Mouse (Mus musculus) adrenal gland, postnatal 36 days (tissue): ENCODE data around the gene Hoxb7. TPM values are rescaled to one million over a fixed set of nuclear protein-coding genes. Genes with fewer than 3 reads are reported as not detected.

Source experiments
- DNase-seq, 2 experiments: peaks; one replicate each; pipeline ENCODE4 v3.0.0; 2021; ENCODE audit warnings: mixed read lengths in 1 of 2
- total RNA-seq, 2 experiments: library from RNA; stranded (reverse); gene quantifications; 2 replicates each; pipeline ENCODE4 v1.2.3; 2021

Hoxb7 gene
- total RNA-seq, 2 experiments from 2014 or later, result 35.5 to 49.8 TPM

GRCm38 (mm10) chr11:96298895-96299667 is 12.7 kb downstream of the Hoxb7 start:
- DNase-seq, result peak; percentile 89 to 91

- DNase-seq, result no peak
These were observed 13.4 kb downstream of the Hoxb7 start for GRCm38 (mm10) chr11:96299781-96300180.

- no peak for DNase-seq
These were observed 14.1 kb downstream of the Hoxb7 start for GRCm38 (mm10) chr11:96300354-96301063.

GRCm38 (mm10) chr11:96301064-96301431 is 14.6 kb downstream of the Hoxb7 start:
- no peak for DNase-seq

GRCm38 (mm10) chr11:96301837-96302236 is 15.4 kb downstream of the Hoxb7 start:
- DNase-seq, result peak; percentile 90 to 93

- DNase-seq, result no peak
These were observed 16.1 kb downstream of the Hoxb7 start for GRCm38 (mm10) chr11:96302381-96303150.

GRCm38 (mm10) chr11:96303151-96304099 is 17.0 kb downstream of the Hoxb7 start, which contains the start of gene Hoxb5:
Gene Hoxb5 (plus strand): TSS chr11:96303336.
- peak; percentile 92 for DNase-seq

- DNase-seq, result no peak
These were observed 18.2 kb downstream of the Hoxb7 start for GRCm38 (mm10) chr11:96304381-96305195.

GRCm38 (mm10) chr11:96305505-96306182 is 19.2 kb downstream of the Hoxb7 start:
- no peak for DNase-seq

- no peak for DNase-seq
These were observed 19.9 kb downstream of the Hoxb7 start for GRCm38 (mm10) chr11:96306183-96306907.

GRCm38 (mm10) chr11:96306908-96307269 is 20.5 kb downstream of the Hoxb7 start:
- no peak for DNase-seq

GRCm38 (mm10) chr11:96308763-96309162 is 22.3 kb downstream of the Hoxb7 start:
- DNase-seq, result no peak

- no peak for DNase-seq
These were observed 22.9 kb downstream of the Hoxb7 start for GRCm38 (mm10) chr11:96309288-96309687.

- DNase-seq, result no peak
These were observed 23.9 kb downstream of the Hoxb7 start for GRCm38 (mm10) chr11:96310183-96310938.

- peak; percentile 62 to 68 for DNase-seq
These were observed 24.7 kb downstream of the Hoxb7 start for GRCm38 (mm10) chr11:96311097-96311496.

- peak; percentile 81 to 82 for DNase-seq
These were observed 25.3 kb downstream of the Hoxb7 start for GRCm38 (mm10) chr11:96311520-96312417.

- DNase-seq, result no peak
These were observed 26.7 kb downstream of the Hoxb7 start for GRCm38 (mm10) chr11:96313134-96313533.
